Comparison of ENCODE assay signal across 10 mouse cellular contexts in the genomic region with DNA sequence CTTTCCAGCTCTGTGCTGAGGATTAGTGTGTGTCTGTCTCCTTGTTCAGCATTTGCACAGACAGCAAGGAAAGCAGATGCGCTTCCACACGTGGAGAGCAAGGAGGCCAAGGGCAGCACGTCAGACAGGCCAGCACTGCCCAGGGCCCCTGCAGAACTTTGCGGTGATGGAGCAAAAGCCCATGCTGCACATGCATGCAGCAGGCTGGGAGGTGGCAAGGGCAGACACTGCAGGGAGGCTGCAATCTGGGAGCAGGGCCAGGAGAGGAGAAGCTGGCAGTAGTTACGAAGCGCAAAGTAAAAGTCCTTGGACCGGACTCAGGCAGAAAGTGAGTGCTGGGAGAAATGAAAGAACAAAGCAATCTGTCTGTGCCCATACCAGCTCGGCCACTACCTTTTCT. TPM values are rescaled to one million over a fixed set of nuclear protein-coding genes. Genes with fewer than 3 reads are reported as not detected.
DNase-seq lines count a peak whose midpoint lies in the region; ATAC-seq lines count a peak whose summit lies in the region.
"Had no signal": no experiment of that assay in that cellular context is flagged by ENCODE, and none has a peak within 500 bp of the region (broad histone marks: within the 10 kb centered on the region; RNA-seq: fewer than 3 reads in every experiment).

No protein-coding gene starts in this region.

- H3K27ac ChIP-seq in forebrain, embryonic 16.5 days (ENCODE audit: low read length), result peak overlapping the region; percentile 20; the same call in 1 of the 2 replicates
- H3K27ac ChIP-seq: neural tube, embryonic 13.5 days had no signal

- peaks cover 33% of the 10 kb centered on the region for H3K36me3 ChIP-seq in forebrain, embryonic 16.5 days (ENCODE audit: control insufficient read depth, insufficient read depth)

- peak; percentile 32; the same call in 1 of the 2 replicates for ATAC-seq in forebrain, embryonic 16.5 days
- no peak for ATAC-seq in megakaryocyte, adult 5-6 weeks (ENCODE audit: poor library complexity, severe bottlenecking)
- ATAC-seq: Patski had no signal

- no peak overlapping the region for H3K9ac ChIP-seq in forebrain, embryonic 16.5 days (replicated peaks; ENCODE audit: low read depth, low read length)
- H3K9ac ChIP-seq: neural tube, embryonic 13.5 days had no signal

- no peaks in the 10 kb centered on the region for H3K27me3 ChIP-seq in forebrain, embryonic 16.5 days (replicated peaks; ENCODE audit: control insufficient read depth, insufficient read depth, low read length)
- H3K27me3 ChIP-seq: neural tube, embryonic 13.5 days; Patski had no signal

- DNase-seq in kidney, adult 18-20 months, result peak; percentile 12
- DNase-seq in kidney, adult 11 months, result no peak
- peak; percentile 41 for DNase-seq in NIH3T3 (ENCODE audit: low read depth)
- peak; percentile 87 for DNase-seq in adrenal gland, adult 2 months
- DNase-seq in retina, embryonic 14.5 days (ENCODE audit: low spot score), result no peak
- DNase-seq: lung, adult 2 months had no signal

- no peak overlapping the region for H3K4me3 ChIP-seq in forebrain, embryonic 16.5 days (replicated peaks; ENCODE audit: low read length)
- H3K4me3 ChIP-seq: neural tube, embryonic 13.5 days had no signal

- 54% methylated on average over 8 of the region's 8 CpGs for WGBS in forebrain, embryonic 16.5 days

- peaks cover 3% of the 10 kb centered on the region; the same call in 1 of the 2 replicates for H3K4me1 ChIP-seq in forebrain, embryonic 16.5 days (replicated peaks; ENCODE audit: control insufficient read depth, insufficient read depth, low read length)

- no peak overlapping the region for H3K4me2 ChIP-seq in forebrain, embryonic 16.5 days (ENCODE audit: low read length)
- H3K4me2 ChIP-seq: neural tube, embryonic 13.5 days had no signal

- H3K9me3 ChIP-seq in forebrain, embryonic 16.5 days (ENCODE audit: control insufficient read depth, low read length), result no peaks in the 10 kb centered on the region
- H3K9me3 ChIP-seq: neural tube, embryonic 13.5 days had no signal

RNA-seq across cellular contexts. Expression of a gene that starts 11.7 kb away (rescaled TPM):
- total RNA-seq in adrenal gland, adult 2 months (2021), result 10 to 100 TPM; 37.9 to 53.7 TPM
- 13.8 and 21.4 TPM in 2 replicates for polyA plus RNA-seq in adrenal gland, adult 2 months (2012; rRNA removed)
- 94.0 and 101 TPM in 2 replicates for polyA plus RNA-seq in forebrain, embryonic 16.5 days (2015; fragmentation: Nextera tagmentation; extraction: Ambion mirVana)
- total RNA-seq in megakaryocyte, adult 5-6 weeks (2015), result 10.5 and 11.0 TPM in 2 replicates
- 6.5 and 10.3 TPM in 2 replicates for total RNA-seq in megakaryocyte, adult 5-6 weeks (2017)

RNA-seq across cellular contexts. Expression of a gene that starts 19.5 kb away (rescaled TPM):
- 10 to 100 TPM; 28.9 to 31.6 TPM for total RNA-seq in adrenal gland, adult 2 months (2021)
- 21.5 and 25.2 TPM in 2 replicates for polyA plus RNA-seq in adrenal gland, adult 2 months (2012; rRNA removed)
- polyA plus RNA-seq in forebrain, embryonic 16.5 days (2015; fragmentation: Nextera tagmentation; extraction: Ambion mirVana), result 14.5 and 15.6 TPM in 2 replicates
- 9.4 and 15.1 TPM in 2 replicates for total RNA-seq in megakaryocyte, adult 5-6 weeks (2015)
- 8.7 and 12.3 TPM in 2 replicates for total RNA-seq in megakaryocyte, adult 5-6 weeks (2017)

Comparison
In these comparisons a context has a peak if more than half of its experiments do, and no peak if none do; other contexts are left out.
1. DNase-seq: peak in kidney, adult 18-20 months (single experiment), NIH3T3 (single experiment) and adrenal gland, adult 2 months (single experiment); none in kidney, adult 11 months (single experiment) and retina, embryonic 14.5 days (single experiment).